Mouse (Mus musculus): Measurements from ENCODE around the gene Rpp25l. TPM values are rescaled to one million over a fixed set of nuclear protein-coding genes. Genes with fewer than 3 reads are reported as not detected.
A peak's percentile ranks its signal among the peaks of the same experiment; 100 is the strongest.

Gene Rpp25l
- total and polyA plus RNA-seq, 2 experiments, result 20.5 to 59.1 TPM

DNA sequence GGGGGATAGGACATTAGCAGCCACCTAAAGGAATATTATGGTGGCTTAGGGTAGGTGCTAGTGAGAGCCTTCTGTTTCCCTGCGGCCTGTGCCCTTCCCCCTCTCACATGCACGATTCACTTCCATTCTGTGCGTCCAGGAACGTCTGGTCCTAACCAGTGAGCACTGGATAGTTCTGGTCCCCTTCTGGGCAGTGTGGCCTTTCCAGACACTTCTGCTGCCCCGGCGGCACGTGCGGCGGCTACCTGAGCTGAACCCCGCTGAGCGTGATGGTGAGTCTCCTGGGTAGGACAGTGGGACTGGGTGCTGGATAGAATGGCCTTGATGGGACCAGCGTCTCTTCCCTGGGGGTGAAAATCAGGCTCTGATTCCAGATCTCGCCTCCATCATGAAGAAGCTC is 44.0 kb upstream of the Rpp25l start:
- H3K4me3 ChIP-seq (ENCODE audit: insufficient read depth, low read depth, low read length), result no peak overlapping the region
- H3K36me3 ChIP-seq (ENCODE audit: control insufficient read depth, insufficient read depth, low read length), result no peaks in the 10 kb centered on the region; the same call in 1 of the 2 replicates
- H3K9ac ChIP-seq (ENCODE audit: low read depth, low read length), result peak overlapping the region; percentile 6; the same call in 1 of the 2 replicates
- peaks cover 6% of the 10 kb centered on the region; the same call in 1 of the 2 replicates for H3K79me2 ChIP-seq (ENCODE audit: control insufficient read depth, insufficient read depth, low read length)
- no peak for TF ChIP-seq POLR2A (IDR thresholded peaks at IDR 0.05; ENCODE audit: extremely low read depth, insufficient read depth, low read length)
- WGBS, result 92% methylated on average over 13 of the region's 13 CpGs
- DNase-seq (ENCODE audit: extremely low read depth, low read depth, low spot score), result no peak
- peaks cover 40% of the 10 kb centered on the region for H3K4me1 ChIP-seq (ENCODE audit: control insufficient read depth, insufficient read depth, low read length)
- H3K27me3 ChIP-seq (ENCODE audit: control insufficient read depth, insufficient read depth, low read length), result no peaks in the 10 kb centered on the region
- H3K27ac ChIP-seq (replicated peaks; ENCODE audit: insufficient read depth, low read depth, low read length), result peak overlapping the region; percentile 71

DNA sequence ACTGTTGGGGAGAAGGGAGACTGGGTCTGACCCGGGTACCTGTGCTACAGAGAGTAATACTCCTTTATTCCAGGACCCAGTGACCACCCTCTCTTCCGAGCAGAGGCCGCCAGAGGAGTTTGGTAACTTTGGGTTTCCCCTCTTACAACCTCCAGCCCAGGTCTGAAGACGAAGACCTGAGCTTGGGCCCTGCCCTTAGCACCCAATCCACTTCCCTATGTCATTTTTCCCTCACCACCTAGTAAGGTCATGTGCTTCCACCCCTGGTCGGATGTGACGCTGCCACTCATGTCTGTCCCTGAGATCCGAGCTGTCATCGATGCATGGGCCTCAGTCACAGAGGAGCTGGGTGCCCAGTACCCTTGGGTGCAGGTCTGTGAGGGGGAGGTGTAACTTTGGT is 43.1 kb upstream of the Rpp25l start:
- peak overlapping the region; percentile 66 for H3K9ac ChIP-seq (ENCODE audit: low read depth, low read length)
- peaks cover 35% of the 10 kb centered on the region for H3K4me1 ChIP-seq (ENCODE audit: control insufficient read depth, insufficient read depth, low read length)
- H3K27ac ChIP-seq (replicated peaks; ENCODE audit: insufficient read depth, low read depth, low read length), result peak overlapping the region; percentile 71
- no peaks in the 10 kb centered on the region; the same call in 1 of the 2 replicates for H3K36me3 ChIP-seq (ENCODE audit: control insufficient read depth, insufficient read depth, low read length)
- no peaks in the 10 kb centered on the region for H3K27me3 ChIP-seq (ENCODE audit: control insufficient read depth, insufficient read depth, low read length)
- no peak for TF ChIP-seq POLR2A (IDR thresholded peaks at IDR 0.05; ENCODE audit: extremely low read depth, insufficient read depth, low read length)
- no peak for TF ChIP-seq CTCF (IDR thresholded peaks at IDR 0.05; ENCODE audit: low read depth, low read length)
- H3K79me2 ChIP-seq (ENCODE audit: control insufficient read depth, insufficient read depth, low read length), result peaks cover 6% of the 10 kb centered on the region; the same call in 1 of the 2 replicates
- DNase-seq (ENCODE audit: extremely low read depth, low read depth, low spot score), result peak; percentile 50
- 33% methylated on average over 8 of the region's 8 CpGs for WGBS
- H3K4me3 ChIP-seq (ENCODE audit: insufficient read depth, low read depth, low read length), result peak overlapping the region; percentile 77

GRCm38 (mm10) chr4:41755338-41756305 is 42.3 kb upstream of the Rpp25l start, which contains the start of gene Sigmar1:
Gene Sigmar1 (minus strand): TSS chr4:41756157.
- H3K79me2 ChIP-seq (ENCODE audit: control insufficient read depth, insufficient read depth, low read length), result peaks cover 6% of the 10 kb centered on the region; the same call in 1 of the 2 replicates
- no peaks in the 10 kb centered on the region for H3K27me3 ChIP-seq (ENCODE audit: control insufficient read depth, insufficient read depth, low read length)
- peak; percentile 82 for DNase-seq (ENCODE audit: extremely low read depth, low read depth, low spot score)
- WGBS, result under 1% methylated on average over 57 of the region's 57 CpGs
- H3K36me3 ChIP-seq (ENCODE audit: control insufficient read depth, insufficient read depth, low read length), result no peaks in the 10 kb centered on the region; the same call in 1 of the 2 replicates
- peak within 1 kb of the TSS; percentile 90 for H3K9ac ChIP-seq (ENCODE audit: low read depth, low read length)
- TF ChIP-seq CTCF (IDR thresholded peaks at IDR 0.05; ENCODE audit: low read depth, low read length) (peak; percentile 78), POLR2A (IDR thresholded peaks at IDR 0.05; ENCODE audit: extremely low read depth, insufficient read depth, low read length) (peak; percentile 41; the same call in 1 of the 2 replicates)
- peak within 1 kb of the TSS; percentile 77 for H3K4me3 ChIP-seq (ENCODE audit: insufficient read depth, low read depth, low read length)
- peaks cover 31% of the 10 kb centered on the region for H3K4me1 ChIP-seq (ENCODE audit: control insufficient read depth, insufficient read depth, low read length)
- H3K27ac ChIP-seq (replicated peaks; ENCODE audit: insufficient read depth, low read depth, low read length), result peak within 1 kb of the TSS; percentile 92

DNA sequence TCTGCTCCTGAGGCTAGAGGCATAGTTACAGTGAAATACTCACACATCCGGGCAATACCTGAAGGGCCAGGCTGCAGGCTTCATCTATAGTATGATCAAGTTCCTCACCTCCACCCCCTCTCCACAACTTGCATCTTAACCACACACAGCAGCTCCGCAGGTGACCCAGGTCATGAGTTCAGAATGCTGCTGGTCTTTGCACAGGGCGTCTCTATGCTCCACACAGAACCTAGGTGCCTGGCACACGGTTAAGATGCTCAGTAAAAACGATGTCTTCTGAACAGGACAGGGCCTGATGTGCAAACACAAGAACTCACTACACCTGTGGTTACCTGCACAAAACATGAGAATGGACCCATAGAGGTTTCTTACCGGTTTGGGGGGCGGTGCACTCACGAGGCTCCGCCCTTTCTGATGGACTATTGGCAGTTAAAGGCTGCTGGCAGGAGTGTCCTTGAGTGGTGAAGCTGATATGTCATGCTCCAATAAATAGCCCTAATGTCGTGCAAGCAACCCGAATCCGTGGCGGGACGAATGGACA is 41.5 kb upstream of the Rpp25l start, which contains the start of gene Galt:
Gene Galt, plus strand, starts transcription at position 432 of the 541 bp plus-strand sequence.
- Histone ChIP-seq H3K4me3 (ENCODE audit: insufficient read depth, low read depth, low read length) (peak within 1 kb of the TSS; percentile 77), H3K36me3 (ENCODE audit: control insufficient read depth, insufficient read depth, low read length) (no peaks in the 10 kb centered on the region; the same call in 1 of the 2 replicates), H3K79me2 (ENCODE audit: control insufficient read depth, insufficient read depth, low read length) (peaks cover 6% of the 10 kb centered on the region; the same call in 1 of the 2 replicates), H3K4me1 (ENCODE audit: control insufficient read depth, insufficient read depth, low read length) (peaks cover 31% of the 10 kb centered on the region), H3K9ac (ENCODE audit: low read depth, low read length) (peak within 1 kb of the TSS; percentile 90), H3K27me3 (ENCODE audit: control insufficient read depth, insufficient read depth, low read length) (no peaks in the 10 kb centered on the region), H3K27ac (replicated peaks; ENCODE audit: insufficient read depth, low read depth, low read length) (peak within 1 kb of the TSS; percentile 92)
- WGBS, result 12% methylated on average over 14 of the region's 14 CpGs
- TF ChIP-seq POLR2A (IDR thresholded peaks at IDR 0.05; ENCODE audit: extremely low read depth, insufficient read depth, low read length), result no peak
- TF ChIP-seq CTCF (IDR thresholded peaks at IDR 0.05; ENCODE audit: low read depth, low read length), result no peak
- peak; percentile 84 for DNase-seq (ENCODE audit: extremely low read depth, low read depth, low spot score)

DNA sequence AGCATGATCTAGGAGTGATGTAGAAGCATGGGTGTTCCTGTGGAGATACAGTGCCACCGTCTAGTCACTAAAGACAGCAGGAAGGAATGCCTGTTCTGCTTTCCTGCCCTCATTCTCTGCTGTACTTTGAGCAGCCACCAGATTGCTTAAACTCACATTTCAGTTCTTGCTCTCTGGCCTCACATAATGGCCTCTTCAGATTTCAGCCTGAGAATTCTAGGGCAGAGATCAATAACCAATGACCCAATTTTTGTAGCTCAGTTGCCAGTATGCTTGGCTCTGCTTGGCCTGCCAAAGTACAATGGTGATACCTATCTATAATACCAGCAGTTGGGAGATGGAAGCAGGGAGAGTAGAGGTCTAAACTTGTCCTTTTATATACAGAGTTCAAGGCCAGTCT is 31.7 kb upstream of the Rpp25l start:
- 5% methylated on average over 1 of the region's 1 CpGs for WGBS
- Histone ChIP-seq H3K27ac (replicated peaks; ENCODE audit: insufficient read depth, low read depth, low read length) (peak overlapping the region; percentile 80), H3K9ac (ENCODE audit: low read depth, low read length) (peak overlapping the region; percentile 46; the same call in 1 of the 2 replicates), H3K27me3 (ENCODE audit: control insufficient read depth, insufficient read depth, low read length) (no peaks in the 10 kb centered on the region), H3K36me3 (ENCODE audit: control insufficient read depth, insufficient read depth, low read length) (peaks cover 10% of the 10 kb centered on the region), H3K79me2 (ENCODE audit: control insufficient read depth, insufficient read depth, low read length) (peaks cover 6% of the 10 kb centered on the region; the same call in 1 of the 2 replicates), H3K4me1 (ENCODE audit: control insufficient read depth, insufficient read depth, low read length) (peaks cover 14% of the 10 kb centered on the region), H3K4me3 (ENCODE audit: insufficient read depth, low read depth, low read length) (peak overlapping the region; percentile 8)
- peak; percentile 98 for DNase-seq (ENCODE audit: extremely low read depth, low read depth, low spot score)
- TF ChIP-seq POLR2A (IDR thresholded peaks at IDR 0.05; ENCODE audit: extremely low read depth, insufficient read depth, low read length), result no peak
- TF ChIP-seq CTCF (IDR thresholded peaks at IDR 0.05; ENCODE audit: low read depth, low read length), result no peak

Data from liver, adult 2 months (tissue).